Comparison of ENCODE assay signal across 8 mouse cellular contexts in genomic region chr11:3289803-3290639, GRCm38 (mm10). TPM values are rescaled to one million over a fixed set of nuclear protein-coding genes. Genes with fewer than 3 reads are reported as not detected.
DNase-seq lines count a peak whose midpoint lies in the region; ATAC-seq and TF ChIP-seq lines count a peak whose summit lies in the region.

No protein-coding gene starts in this region.

- H3K9me3 ChIP-seq in limb, embryonic 15.5 days, result no peaks in the 10 kb centered on the region
- no peaks in the 10 kb centered on the region for H3K9me3 ChIP-seq in midbrain, postnatal 0 days (ENCODE audit: low read length)

- WGBS in heart, adult 2 months, result under 1% methylated on average over 91 of the region's 92 CpGs
- WGBS in kidney, adult 2 months, result under 1% methylated on average over 91 of the region's 92 CpGs
- under 1% methylated on average over 83 of the region's 92 CpGs for WGBS in limb, embryonic 15.5 days
- under 1% methylated on average over 66 of the region's 92 CpGs for WGBS in midbrain, postnatal 0 days

- DNase-seq in urinary bladder, adult 18-20 months (ENCODE audit: low spot score in 2 of 2), result peak; percentile 56 to 76
- no peak for DNase-seq in urinary bladder, postnatal 10 days (ENCODE audit: low spot score)
- DNase-seq in embryo, embryonic 9.5 days (ENCODE audit: extremely low spot score), result peak; percentile 91
- DNase-seq in heart, adult 2 months, result peak; percentile 90 to 92
- DNase-seq in kidney, adult 2 months, result peak; percentile 87
- peak; percentile 95 for DNase-seq in midbrain, postnatal 0 days (ENCODE audit: low spot score)
- peak; percentile 81 to 82 for DNase-seq in spleen, postnatal 10 days (ENCODE audit: low spot score in 2 of 2)

- ATAC-seq in limb, embryonic 15.5 days (ENCODE audit: insufficient number of reproducible peaks, low FRiP score, low TSS enrichment, low read depth), result peak; percentile 74
- ATAC-seq in midbrain, postnatal 0 days (ENCODE audit: low FRiP score), result peak; percentile 76

- TF ChIP-seq EP300 in heart, adult 2 months (IDR thresholded peaks at IDR 0.05; ENCODE audit: insufficient read depth, low read depth, low read length), result peak; percentile 37; the same call in 1 of the 2 replicates

- intact Hi-C loops in heart, adult 2 months (cut with DNase I), result loop anchor here (1.0 to 5.0 kb wide), 4 partner anchors 24 to 117 kb away; partner anchors contain the start of genes Drg1, Eif4enif1, Limk2 and Pik3ip1

- peaks cover 9% of the 10 kb centered on the region for H3K4me1 ChIP-seq in heart, adult 2 months (ENCODE audit: control insufficient read depth, insufficient read depth, low read length)
- H3K4me1 ChIP-seq in kidney, adult 2 months (ENCODE audit: control insufficient read depth, insufficient read depth, low read length), result peaks cover 18% of the 10 kb centered on the region
- H3K4me1 ChIP-seq in limb, embryonic 15.5 days, result peaks cover 46% of the 10 kb centered on the region
- peaks cover 11% of the 10 kb centered on the region; the same call in 1 of the 2 replicates for H3K4me1 ChIP-seq in midbrain, postnatal 0 days (ENCODE audit: insufficient read depth, low read length)

- H3K36me3 ChIP-seq in heart, adult 2 months (ENCODE audit: control insufficient read depth, insufficient read depth, low read length), result no peaks in the 10 kb centered on the region
- peaks cover 7% of the 10 kb centered on the region; the same call in 1 of the 2 replicates for H3K36me3 ChIP-seq in kidney, adult 2 months (ENCODE audit: control insufficient read depth, insufficient read depth, low read length)
- peaks cover 18% of the 10 kb centered on the region for H3K36me3 ChIP-seq in limb, embryonic 15.5 days
- peaks cover 17% of the 10 kb centered on the region for H3K36me3 ChIP-seq in midbrain, postnatal 0 days (ENCODE audit: insufficient read depth, low read length)

- H3K79me2 ChIP-seq in heart, adult 2 months (replicated peaks; ENCODE audit: control insufficient read depth, insufficient read depth, low read length), result 0 out of 2 replicates have a peak, but pooled peaks cover 2% of the 10 kb centered on the region

- peak overlapping the region; percentile 95 for H3K9ac ChIP-seq in heart, adult 2 months (ENCODE audit: low read depth, low read length)
- H3K9ac ChIP-seq in limb, embryonic 15.5 days, result peak overlapping the region; percentile 91
- peak overlapping the region; percentile 84 for H3K9ac ChIP-seq in midbrain, postnatal 0 days (replicated peaks; ENCODE audit: low read length, poor library complexity, severe bottlenecking)

- no peaks in the 10 kb centered on the region for H3K27me3 ChIP-seq in heart, adult 2 months (ENCODE audit: control insufficient read depth, insufficient read depth, low read length)
- no peaks in the 10 kb centered on the region for H3K27me3 ChIP-seq in kidney, adult 2 months (replicated peaks; ENCODE audit: control insufficient read depth, insufficient read depth, low read length)
- no peaks in the 10 kb centered on the region for H3K27me3 ChIP-seq in limb, embryonic 15.5 days
- H3K27me3 ChIP-seq in midbrain, postnatal 0 days (ENCODE audit: insufficient read depth, low read length), result no peaks in the 10 kb centered on the region

- peak overlapping the region; percentile 100 for H3K4me3 ChIP-seq in heart, adult 2 months
- peak overlapping the region; percentile 92 for H3K4me3 ChIP-seq in kidney, adult 2 months (ENCODE audit: insufficient read depth, low read depth, low read length)
- peak overlapping the region; percentile 75 for H3K4me3 ChIP-seq in limb, embryonic 15.5 days
- peak overlapping the region; percentile 79 for H3K4me3 ChIP-seq in midbrain, postnatal 0 days (ENCODE audit: low read depth, low read length)

- H3K4me2 ChIP-seq in limb, embryonic 15.5 days, result peak overlapping the region; percentile 95
- H3K4me2 ChIP-seq in midbrain, postnatal 0 days (ENCODE audit: low read depth, low read length, poor library complexity, severe bottlenecking), result peak overlapping the region; percentile 100

- TF ChIP-seq CTCF in heart, adult 2 months (IDR thresholded peaks at IDR 0.05), result peak; percentile 82
- TF ChIP-seq CTCF in kidney, adult 2 months (conservative IDR thresholded peaks at IDR 0.05; ENCODE audit: insufficient read depth, insufficient read length, low read depth, low read length), result peak; percentile 54
- TF ChIP-seq CTCF in midbrain, postnatal 0 days (IDR thresholded peaks at IDR 0.05), result peak; percentile 67

- peak; percentile 62 for TF ChIP-seq POLR2A in heart, adult 2 months (IDR thresholded peaks at IDR 0.05; ENCODE audit: insufficient read depth, low read depth, low read length)
- TF ChIP-seq POLR2A in kidney, adult 2 months (IDR thresholded peaks at IDR 0.05; ENCODE audit: low read depth, low read length), result peak; percentile 18

- peak overlapping the region; percentile 98 for H3K27ac ChIP-seq in heart, adult 2 months
- H3K27ac ChIP-seq in kidney, adult 2 months (ENCODE audit: insufficient read depth, low read depth, low read length), result peak overlapping the region; percentile 98
- H3K27ac ChIP-seq in limb, embryonic 15.5 days, result peak overlapping the region; percentile 100
- H3K27ac ChIP-seq in midbrain, postnatal 0 days (ENCODE audit: low read depth, low read length), result peak overlapping the region; percentile 100

RNA-seq across cellular contexts. Expression of gene Patz1, which starts 1.3 kb away (rescaled TPM):
- total RNA-seq in heart, adult 2 months (2021), result 10 to 100 TPM; 19.4 to 30.8 TPM
- 16.3 and 19.9 TPM in 2 replicates for polyA plus RNA-seq in heart, adult 2 months (2012; rRNA removed)
- polyA plus RNA-seq in kidney, adult 2 months (2012; rRNA removed), result 36.3 and 43.1 TPM in 2 replicates
- 28.4 and 32.3 TPM in 2 replicates for polyA plus RNA-seq in limb, embryonic 15.5 days (2015; fragmentation: Nextera tagmentation; extraction: Ambion mirVana)
- 79.3 and 81.3 TPM in 2 replicates for total RNA-seq in midbrain, postnatal 0 days (2014; rRNA removed)
- polyA plus RNA-seq in midbrain, postnatal 0 days (2015; fragmentation: Nextera tagmentation; extraction: Ambion mirVana), result 36.3 and 39.3 TPM in 2 replicates

RNA-seq across cellular contexts. Expression of gene Drg1, which starts 23.8 kb away (rescaled TPM):
- 10 to 100 TPM; 59.0 to 61.7 TPM for total RNA-seq in heart, adult 2 months (2021)
- 19.9 and 38.5 TPM in 2 replicates for polyA plus RNA-seq in heart, adult 2 months (2012; rRNA removed)
- 25.4 and 28.4 TPM in 2 replicates for polyA plus RNA-seq in kidney, adult 2 months (2012; rRNA removed)
- 191 and 199 TPM in 2 replicates for polyA plus RNA-seq in limb, embryonic 15.5 days (2015; fragmentation: Nextera tagmentation; extraction: Ambion mirVana)
- total RNA-seq in midbrain, postnatal 0 days (2014; rRNA removed), result 80.6 and 93.1 TPM in 2 replicates
- 183 and 190 TPM in 2 replicates for polyA plus RNA-seq in midbrain, postnatal 0 days (2015; fragmentation: Nextera tagmentation; extraction: Ambion mirVana)

RNA-seq across cellular contexts. Expression of gene Pik3ip1, which starts 40.2 kb away (rescaled TPM):
- 10 to 100 TPM; 29.4 to 36.4 TPM for total RNA-seq in heart, adult 2 months (2021)
- 29.5 and 36.2 TPM in 2 replicates for polyA plus RNA-seq in heart, adult 2 months (2012; rRNA removed)
- 8.5 and 12.6 TPM in 2 replicates for polyA plus RNA-seq in kidney, adult 2 months (2012; rRNA removed)
- 15.6 and 17.9 TPM in 2 replicates for polyA plus RNA-seq in limb, embryonic 15.5 days (2015; fragmentation: Nextera tagmentation; extraction: Ambion mirVana)
- 42.5 and 43.4 TPM in 2 replicates for total RNA-seq in midbrain, postnatal 0 days (2014; rRNA removed)
- polyA plus RNA-seq in midbrain, postnatal 0 days (2015; fragmentation: Nextera tagmentation; extraction: Ambion mirVana), result 34.7 and 37.5 TPM in 2 replicates
